Mouse (Mus musculus) E14TG2a.4 (cell line): Measurements from ENCODE around the gene Myo15.

Experiments
- CTCF ChIP-seq: conservative IDR thresholded peaks from 2 replicates; pipeline ENCODE4 v1.5.1; 2014; ENCODE audit warnings: low read length
- NANOG ChIP-seq: IDR thresholded peaks from 2 replicates; pipeline ENCODE4 v1.6.1; 2014; ENCODE audit warnings: borderline replicate concordance, low read length, mixed read lengths

GRCm38 (mm10) chr11:60512520-60512919 is 43.4 kb downstream of the Myo15 start:
- TF ChIP-seq CTCF (peak; percentile 59), NANOG (no peak)
